Mouse (Mus musculus): Measurements from ENCODE around the gene Btn2a2.

Gene Btn2a2

GRCm38 (mm10) chr13:23523976-23524375, 35.3 kb upstream of the Btn2a2 start:
- no peak for ATAC-seq (ENCODE audit: insufficient number of reproducible peaks, low FRiP score, low TSS enrichment)

GRCm38 (mm10) chr13:23521703-23522102, 33.0 kb upstream of the Btn2a2 start:
- no peak for ATAC-seq (ENCODE audit: insufficient number of reproducible peaks, low FRiP score, low TSS enrichment)

- no peak for ATAC-seq (ENCODE audit: insufficient number of reproducible peaks, low FRiP score, low TSS enrichment)
Observed at GRCm38 (mm10) chr13:23519416-23519815, 30.8 kb upstream of the Btn2a2 start.

GRCm38 (mm10) chr13:23518885-23519284, 30.2 kb upstream of the Btn2a2 start:
- ATAC-seq (ENCODE audit: insufficient number of reproducible peaks, low FRiP score, low TSS enrichment) = no peak

- ATAC-seq (ENCODE audit: insufficient number of reproducible peaks, low FRiP score, low TSS enrichment) = no peak
Observed at GRCm38 (mm10) chr13:23518295-23518603, 29.6 kb upstream of the Btn2a2 start.

- peak; percentile 50; the same call in 1 of the 2 replicates for ATAC-seq (ENCODE audit: insufficient number of reproducible peaks, low FRiP score, low TSS enrichment)
Observed at GRCm38 (mm10) chr13:23517603-23518294, 29.1 kb upstream of the Btn2a2 start.

- ATAC-seq (ENCODE audit: insufficient number of reproducible peaks, low FRiP score, low TSS enrichment) = no peak; the same call in 1 of the 2 replicates
Observed at GRCm38 (mm10) chr13:23516822-23517602, 28.4 kb upstream of the Btn2a2 start.

GRCm38 (mm10) chr13:23515826-23516620, 27.4 kb upstream of the Btn2a2 start:
- ATAC-seq (ENCODE audit: insufficient number of reproducible peaks, low FRiP score, low TSS enrichment) = no peak

GRCm38 (mm10) chr13:23515281-23515680, 26.6 kb upstream of the Btn2a2 start:
- no peak for ATAC-seq (ENCODE audit: insufficient number of reproducible peaks, low FRiP score, low TSS enrichment)

- ATAC-seq (ENCODE audit: insufficient number of reproducible peaks, low FRiP score, low TSS enrichment) = no peak
Observed at GRCm38 (mm10) chr13:23513517-23513916, 24.9 kb upstream of the Btn2a2 start.

GRCm38 (mm10) chr13:23510127-23510526, 21.5 kb upstream of the Btn2a2 start:
- ATAC-seq (ENCODE audit: insufficient number of reproducible peaks, low FRiP score, low TSS enrichment) = no peak

GRCm38 (mm10) chr13:23506819-23507515, 18.3 kb upstream of the Btn2a2 start:
- no peak for ATAC-seq (ENCODE audit: insufficient number of reproducible peaks, low FRiP score, low TSS enrichment)

- ATAC-seq (ENCODE audit: insufficient number of reproducible peaks, low FRiP score, low TSS enrichment) = no peak
Observed at GRCm38 (mm10) chr13:23506351-23506750, 17.7 kb upstream of the Btn2a2 start.

- ATAC-seq (ENCODE audit: insufficient number of reproducible peaks, low FRiP score, low TSS enrichment) = no peak
Observed at GRCm38 (mm10) chr13:23505662-23506345, 17.1 kb upstream of the Btn2a2 start.

- ATAC-seq (ENCODE audit: insufficient number of reproducible peaks, low FRiP score, low TSS enrichment) = no peak
Observed at GRCm38 (mm10) chr13:23503797-23504196, 15.1 kb upstream of the Btn2a2 start.

- ATAC-seq (ENCODE audit: insufficient number of reproducible peaks, low FRiP score, low TSS enrichment) = no peak
Observed at GRCm38 (mm10) chr13:23502916-23503315, 14.3 kb upstream of the Btn2a2 start.

- ATAC-seq (ENCODE audit: insufficient number of reproducible peaks, low FRiP score, low TSS enrichment) = no peak
Observed at GRCm38 (mm10) chr13:23502031-23502567, 13.4 kb upstream of the Btn2a2 start.

GRCm38 (mm10) chr13:23501511-23501910, 12.9 kb upstream of the Btn2a2 start:
- ATAC-seq (ENCODE audit: insufficient number of reproducible peaks, low FRiP score, low TSS enrichment) = no peak

- no peak for ATAC-seq (ENCODE audit: insufficient number of reproducible peaks, low FRiP score, low TSS enrichment)
Observed at GRCm38 (mm10) chr13:23500424-23501200, 12.0 kb upstream of the Btn2a2 start.
